Mouse (Mus musculus) regulatory T cell (primary cell): ENCODE measurements at regions not wholly inside any gene's neighbourhood (a gene's known extent, or its start where the extent isn't known, plus 50 kb on each side); places are given as distances from the start of the nearest gene placed in this dataset.

Source experiments
- in situ Hi-C: fragments of 300-600 bp; cut with MboI, MseI; formaldehyde crosslinking; loops from one replicate; pipeline ENCODE4 v1.15.1; 2025; ENCODE audit warnings: high pct_unique_total_duplicates

- in situ Hi-C loops, result loop anchor here (5.0 to 10.0 kb wide), 2 partner anchors 622 to 680 kb away; no protein-coding TSS in a partner anchor
Observed at GRCm38 (mm10) chr9:61677037-61677436, 237.3 kb downstream of the Rplp1 start.

DNA sequence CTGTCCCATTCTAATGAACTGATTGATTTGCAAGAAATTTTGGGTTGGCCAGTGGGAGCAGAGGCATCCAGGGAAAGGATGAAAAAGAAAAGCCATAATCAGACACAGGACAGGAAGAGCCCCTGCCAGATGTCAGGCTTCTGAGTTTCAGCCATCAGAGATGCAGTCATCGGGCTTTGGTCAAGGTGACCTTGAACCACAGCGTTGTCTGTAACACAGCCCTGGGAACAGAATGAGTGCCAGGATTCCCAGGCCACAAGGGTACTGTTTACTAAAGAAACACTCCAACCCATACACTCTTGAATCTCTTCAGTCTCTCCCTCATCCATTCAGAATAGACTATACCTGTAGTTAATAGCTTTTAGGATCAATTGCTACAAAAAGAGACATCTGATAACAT, 239.0 kb downstream of the Rplp1 start:
- in situ Hi-C loops, result loop anchor here (5.0 to 10.0 kb wide), 2 partner anchors 621 to 678 kb away; no protein-coding TSS in a partner anchor

GRCm38 (mm10) chr9:61673575-61674203, 240.7 kb downstream of the Rplp1 start:
- in situ Hi-C loops, result loop anchor here (10.0 kb wide), 1 partner anchor 619 kb away; no protein-coding TSS in a partner anchor

DNA sequence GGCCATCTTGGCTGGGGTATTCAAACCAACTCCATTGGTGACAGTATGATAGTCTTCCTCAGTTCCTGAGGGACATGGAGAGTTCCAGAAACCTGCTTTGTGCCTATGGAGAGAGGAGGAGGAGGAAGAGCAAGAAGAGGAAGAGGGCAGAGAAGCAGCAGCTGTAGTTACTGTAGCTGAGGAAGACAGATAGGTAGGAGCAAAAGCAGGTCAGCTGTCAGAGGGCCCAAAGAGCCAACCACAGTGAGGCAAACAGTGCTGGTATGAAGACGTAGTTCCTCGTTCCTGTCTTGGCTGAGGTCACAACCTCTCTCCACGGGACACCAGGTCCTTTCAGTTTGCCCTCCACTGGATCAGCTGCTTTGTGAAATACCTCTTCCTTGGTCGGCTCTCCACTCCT, 243.4 kb downstream of the Rplp1 start:
- in situ Hi-C loops, result loop anchor here (10.0 kb wide), 1 partner anchor 616 kb away; no protein-coding TSS in a partner anchor

DNA sequence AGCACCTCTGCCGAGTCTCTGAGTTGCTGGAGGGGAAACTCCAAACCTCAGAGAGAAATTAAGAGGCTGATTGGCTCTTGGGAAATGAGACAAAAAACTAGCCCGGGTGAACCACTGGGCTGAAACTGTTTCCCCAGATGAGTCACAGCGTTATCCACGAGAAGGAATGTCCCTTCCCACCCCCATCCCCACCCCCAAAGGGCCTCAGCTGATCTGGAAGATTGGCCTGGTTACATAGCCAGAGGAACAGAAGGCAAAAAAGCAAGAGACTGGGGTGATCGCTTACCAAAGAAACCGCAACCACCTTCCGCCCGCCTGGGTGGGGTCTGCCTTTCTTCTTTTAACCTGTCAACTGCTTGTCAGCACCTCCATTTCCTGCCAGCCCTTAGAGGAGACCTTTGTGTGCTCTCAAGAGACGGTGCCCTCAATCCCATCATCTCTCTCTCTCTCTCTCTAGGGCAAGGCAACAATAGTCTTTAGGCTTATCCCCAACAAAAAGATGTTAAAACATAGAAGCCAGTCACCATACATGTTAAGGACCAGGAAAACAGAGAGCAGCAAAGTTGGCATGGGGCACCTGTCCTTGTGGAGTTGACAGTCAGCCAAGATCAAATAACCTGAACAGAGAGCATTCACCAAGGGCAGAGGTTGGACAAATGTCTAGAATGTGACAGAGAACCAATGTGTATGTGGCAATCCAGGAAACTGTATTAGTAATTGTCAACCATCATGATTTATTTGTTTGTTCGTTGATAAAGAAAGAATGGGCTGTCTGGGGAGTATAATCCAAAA, 244.4 kb downstream of the Rplp1 start:
- in situ Hi-C loops, result loop anchor here (10.0 kb wide), 1 partner anchor 615 kb away; no protein-coding TSS in a partner anchor

- in situ Hi-C loops, result no loop called here
Observed at GRCm38 (mm10) chr9:61668723-61669122, 245.6 kb downstream of the Rplp1 start.

GRCm38 (mm10) chr9:61668157-61668697, 246.1 kb downstream of the Rplp1 start:
- in situ Hi-C loops, result no loop called here

DNA sequence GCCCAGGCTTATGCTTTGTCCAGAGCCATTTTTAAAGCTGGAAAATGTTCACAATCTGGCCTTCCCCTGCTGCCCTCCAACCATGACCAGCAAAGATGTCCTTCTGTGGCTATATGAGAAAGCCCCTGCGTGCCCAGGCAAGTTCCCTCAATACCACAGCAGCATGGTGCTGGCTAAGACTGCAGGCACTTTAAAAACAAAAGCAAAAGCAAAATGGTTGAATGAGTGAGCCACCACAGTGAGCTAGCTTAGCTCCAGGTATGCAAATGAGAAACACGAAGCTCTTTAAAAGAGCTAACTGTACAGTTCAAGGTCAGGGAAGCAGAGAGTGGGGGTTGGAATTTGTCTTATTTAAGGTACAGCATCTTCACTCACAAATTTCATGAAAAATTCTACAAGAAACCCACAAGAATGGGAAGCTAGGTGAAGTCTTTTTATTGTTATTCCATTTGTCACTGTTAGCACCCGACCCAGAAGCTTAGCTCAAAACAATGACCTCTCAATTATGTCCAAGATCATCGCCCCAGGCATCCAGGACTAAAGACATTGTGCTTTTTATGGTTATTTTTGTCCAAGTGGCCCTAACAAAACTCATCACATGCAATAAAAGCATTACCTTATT, 246.8 kb downstream of the Rplp1 start:
- in situ Hi-C loops, result no loop called here

DNA sequence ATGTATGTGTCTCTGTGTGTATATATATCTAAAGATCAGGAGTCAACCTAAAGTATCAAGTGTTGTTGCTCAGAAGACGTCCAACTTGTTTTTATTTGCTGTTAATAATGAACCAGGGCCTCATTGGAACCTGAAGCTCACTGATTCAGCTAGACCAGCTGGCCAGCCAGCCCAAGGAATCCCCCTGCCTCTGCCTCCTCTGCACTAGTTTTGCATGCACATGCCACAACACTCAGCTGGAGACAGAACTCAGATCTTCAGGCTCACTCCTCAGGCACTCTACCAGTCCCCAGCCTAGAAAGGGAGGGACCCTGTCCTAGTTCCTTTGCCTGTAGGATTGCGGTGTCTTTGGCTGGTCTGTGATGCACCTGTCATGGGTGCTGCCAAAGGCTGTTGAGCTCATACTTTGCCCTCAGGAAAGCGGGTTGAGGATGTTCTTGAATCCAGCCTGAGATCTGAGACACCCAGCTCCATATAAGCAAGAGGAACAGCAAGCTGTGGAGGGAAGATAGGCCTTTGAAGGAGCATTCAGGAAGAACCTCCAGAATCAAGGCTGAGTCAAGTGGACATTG, 247.5 kb downstream of the Rplp1 start:
- in situ Hi-C loops, result no loop called here

- in situ Hi-C loops, result no loop called here
Observed at GRCm38 (mm10) chr9:61666118-61666517, 248.2 kb downstream of the Rplp1 start.

GRCm38 (mm10) chr9:61665254-61665653, 249.1 kb downstream of the Rplp1 start:
- in situ Hi-C loops, result no loop called here

DNA sequence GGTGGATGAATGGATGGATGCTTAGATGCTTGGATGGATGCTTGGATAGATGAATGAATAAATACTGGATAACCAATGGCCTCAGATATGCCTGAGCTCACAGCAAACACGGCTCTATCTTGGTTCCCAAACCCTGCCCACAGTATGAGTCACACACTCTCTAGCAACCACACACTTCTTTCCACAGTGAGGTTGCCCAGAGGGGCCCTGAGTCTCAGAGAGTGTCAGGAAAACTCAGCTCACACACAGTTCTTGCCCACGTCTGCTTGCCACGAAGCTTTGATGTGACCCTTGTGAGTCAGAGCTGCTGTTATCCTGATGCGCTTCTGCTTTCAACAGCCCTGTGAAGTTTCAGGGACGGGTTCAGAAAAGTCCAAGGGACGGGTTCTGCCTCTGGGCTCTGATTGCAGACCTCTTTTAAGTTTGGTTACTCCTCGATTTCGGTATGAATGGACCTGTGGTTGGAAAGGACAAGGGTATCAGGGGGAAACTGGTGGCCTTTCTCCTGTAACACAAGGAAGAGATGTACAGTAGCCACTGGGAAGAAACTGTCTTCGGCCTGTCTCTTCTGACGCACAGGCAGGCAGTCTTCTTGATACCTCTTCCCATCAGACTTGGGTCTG, 250.2 kb downstream of the Rplp1 start:
- in situ Hi-C loops, result no loop called here

DNA sequence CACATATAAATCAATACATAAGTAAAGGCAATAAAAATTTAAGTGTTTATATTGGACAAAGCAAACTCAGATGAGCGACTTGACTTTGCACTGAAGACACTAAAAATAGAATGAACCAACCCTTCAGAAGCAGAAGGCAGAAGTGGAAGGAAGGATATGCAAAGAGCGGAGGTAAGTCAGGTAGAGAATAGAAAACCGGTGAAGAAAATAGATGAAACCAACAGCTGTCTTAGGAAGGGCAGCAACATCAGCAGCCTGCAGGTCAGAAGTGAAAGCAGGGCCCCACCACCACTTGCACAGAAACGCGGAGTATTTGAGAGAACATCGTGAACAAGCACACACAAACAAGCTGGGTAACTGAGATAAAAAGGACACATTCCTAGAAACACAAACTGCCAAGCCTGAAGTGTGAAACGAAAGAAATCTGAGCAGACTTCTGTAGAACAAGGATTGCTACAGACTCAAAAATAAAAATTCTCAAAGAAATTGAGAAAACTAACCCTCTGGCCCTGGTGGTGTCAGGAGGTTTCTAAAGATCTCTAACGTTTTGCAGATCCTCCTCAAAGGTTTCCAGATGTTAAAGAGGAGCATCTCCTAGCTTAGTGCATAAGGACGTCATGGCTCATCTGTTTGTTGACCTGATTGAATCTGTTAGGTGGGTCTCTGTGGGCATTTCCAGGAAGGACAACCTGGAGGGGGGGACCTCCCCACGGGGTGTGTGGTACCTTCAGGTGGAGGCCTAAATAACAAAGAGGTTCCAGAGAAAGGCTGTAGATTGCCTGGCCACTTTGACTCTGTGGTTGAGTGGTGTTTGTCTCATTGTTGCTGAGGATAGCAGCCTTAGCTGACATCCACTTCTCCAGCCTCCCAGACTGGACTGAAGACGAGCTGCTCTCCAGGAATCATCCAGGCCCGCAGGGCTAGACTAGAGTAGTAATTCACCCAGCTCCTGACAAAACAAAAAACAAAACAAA, 252.0 kb downstream of the Rplp1 start:
- in situ Hi-C loops, result no loop called here

DNA sequence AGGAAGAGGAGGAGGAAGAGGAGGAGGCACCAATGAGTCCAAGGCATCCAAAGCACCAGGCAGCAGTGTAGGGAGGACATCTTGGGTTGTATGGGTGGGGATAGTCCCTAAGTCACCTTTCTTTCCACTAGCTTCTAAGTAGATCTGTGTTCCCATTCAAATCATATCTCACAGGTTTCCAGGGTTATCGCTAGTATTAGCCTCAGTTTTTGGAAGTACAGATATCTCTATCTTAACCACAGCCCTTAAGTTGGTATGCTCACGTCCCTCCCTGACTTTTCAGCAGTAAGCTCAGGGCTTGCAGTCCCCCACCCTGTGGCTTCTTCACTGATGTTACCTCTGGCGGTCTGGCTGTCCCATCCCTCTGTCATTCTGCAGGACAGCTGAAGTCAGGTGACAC, 254.2 kb downstream of the Rplp1 start:
- in situ Hi-C loops, result no loop called here

- in situ Hi-C loops, result loop anchor here (10.0 kb wide), 1 partner anchor 63 kb away; no protein-coding TSS in a partner anchor
Observed at GRCm38 (mm10) chr9:61657996-61658395, 256.3 kb downstream of the Rplp1 start.

- in situ Hi-C loops, result loop anchor here (10.0 kb wide), 1 partner anchor 61 kb away; no protein-coding TSS in a partner anchor
Observed at GRCm38 (mm10) chr9:61655433-61655981, 258.8 kb downstream of the Rplp1 start.

GRCm38 (mm10) chr9:61645661-61646425, 268.5 kb downstream of the Rplp1 start:
- in situ Hi-C loops, result no loop called here

- in situ Hi-C loops, result no loop called here
Observed at GRCm38 (mm10) chr9:61640739-61641138, 268.6 kb downstream of the Tle3 start.

GRCm38 (mm10) chr9:61638908-61639307, 266.7 kb downstream of the Tle3 start:
- in situ Hi-C loops, result no loop called here
